Mouse (Mus musculus) embryonic facial prominence, embryonic 14.5 days (tissue): ENCODE results near the gene Adcy6. TPM values are rescaled to one million over a fixed set of nuclear protein-coding genes. Genes with fewer than 3 reads are reported as not detected.
"Not testable (repeated sequence)": the region's sequence is repeated elsewhere in the genome, so short reads cannot be mapped to it uniquely, and the experiment has no call there.

Source experiments
- ATAC-seq: fragments of 200-750 bp; cut with Nextera tagmentation; 2 replicates; pipeline ENCODE4 v1.8.0; 2017; ENCODE audit warnings: low read depth, moderate number of reproducible peaks, moderate TSS enrichment
- DNase-seq: peaks from one replicate; pipeline ENCODE4 v3.0.0-alpha.2; 2015; ENCODE audit warnings: low spot score
- H3K27ac ChIP-seq: fragments of 300-500 bp; sonication (generic); replicated peaks from 2 replicates; pipeline ENCODE4 v1.5.1; 2014; ENCODE audit warnings: low read depth, mild to moderate bottlenecking, low read length, moderate library complexity
- H3K27me3 ChIP-seq: fragments of 300-500 bp; sonication (generic); replicated peaks from 2 replicates; pipeline ENCODE4 v1.6.1; 2014; ENCODE audit warnings: low read length; ENCODE audit not compliant: control insufficient read depth, insufficient read depth
- H3K36me3 ChIP-seq: fragments of 300-500 bp; sonication (generic); 2 replicates; pipeline ENCODE4 v1.6.1; 2014; ENCODE audit warnings: low read length, mixed read lengths; ENCODE audit not compliant: control insufficient read depth, insufficient read depth
- H3K4me1 ChIP-seq: fragments of 300-500 bp; sonication (generic); 2 replicates; pipeline ENCODE4 v1.6.1; 2014; ENCODE audit warnings: antibody characterized with exemption, low read length; ENCODE audit not compliant: control insufficient read depth, insufficient read depth
- H3K4me2 ChIP-seq: fragments of 300-500 bp; sonication (generic); 2 replicates; pipeline ENCODE4 v1.6.1; 2014; ENCODE audit warnings: low read depth, mild to moderate bottlenecking, low read length, moderate library complexity, mixed read lengths
- H3K4me3 ChIP-seq: fragments of 300-500 bp; sonication (generic); 2 replicates; pipeline ENCODE4 v1.5.1; 2014; ENCODE audit warnings: low read depth, mild to moderate bottlenecking, low read length
- H3K9ac ChIP-seq: fragments of 300-500 bp; sonication (generic); 2 replicates; pipeline ENCODE4 v1.6.1; 2014; ENCODE audit warnings: low read depth, mild to moderate bottlenecking, low read length, moderate library complexity, mixed read lengths
- H3K9me3 ChIP-seq: fragments of 300-500 bp; sonication (generic); 2 replicates; pipeline ENCODE4 v1.6.1; 2016; ENCODE audit warnings: low read length; ENCODE audit not compliant: control insufficient read depth
- WGBS: fragments of 180-500 bp; shearing (Covaris S2); extraction: QIAGEN DNeasy Blood & Tissue Kit; methylation state at CpG from one replicate; pipeline ENCODE4 v1.1.7; 2014; 5-methylcytosine and 5-hydroxymethylcytosine counted together
- polyA plus RNA-seq: library from polyadenylated mRNA; unstranded; fragments of >200 nt; fragmentation: Nextera tagmentation; extraction: Ambion mirVana; gene quantifications from 2 replicates; pipeline ENCODE4 v1.2.1, GENCODE M21; 2014

Gene Adcy6
- polyA plus RNA-seq, 1 experiment from 2014 or later, result 14.9 TPM

- Histone ChIP-seq H3K4me1 (no peaks in the 10 kb centered on the region), H3K27me3 (no peaks in the 10 kb centered on the region)
- whole genome bisulfite sequencing, result 85% methylated on average over 11 of the region's 11 CpGs
Observed at GRCm38 (mm10) chr15:98587751-98588150, 22.1 kb downstream of the Adcy6 start.

GRCm38 (mm10) chr15:98586141-98586540 is 23.7 kb downstream of the Adcy6 start:
- not testable (repeated sequence) for ATAC-seq, H3K27me3 ChIP-seq, H3K4me2 ChIP-seq, H3K27ac ChIP-seq, H3K4me3 ChIP-seq, H3K9me3 ChIP-seq, H3K4me1 ChIP-seq, H3K9ac ChIP-seq, DNase-seq
- 76% methylated on average over 9 of the region's 9 CpGs for WGBS
- peaks cover 18% of the 10 kb centered on the region; the same call in 1 of the 2 replicates for H3K36me3 ChIP-seq

More at GRCm38 (mm10) chr15:98587751-98588150, 22.1 kb downstream of the Adcy6 start:
- ATAC-seq (no peak), DNase-seq (no peak)
- Histone ChIP-seq H3K9ac (no peak overlapping the region), H3K36me3 (peaks cover 33% of the 10 kb centered on the region), H3K9me3 (no peaks in the 10 kb centered on the region), H3K4me2 (no peak overlapping the region), H3K27ac (no peak overlapping the region), H3K4me3 (no peak overlapping the region)

GRCm38 (mm10) chr15:98585421-98585820 is 24.5 kb downstream of the Adcy6 start:
- Histone ChIP-seq H3K27me3 (no peaks in the 10 kb centered on the region), H3K27ac (0 out of 2 replicates have a peak overlapping the region, but pooled peaks have one; percentile 21), H3K4me2 (no peak overlapping the region), H3K9me3 (no peaks in the 10 kb centered on the region), H3K4me1 (no peaks in the 10 kb centered on the region), H3K4me3 (no peak overlapping the region), H3K9ac (no peak overlapping the region), H3K36me3 (peaks cover 11% of the 10 kb centered on the region; the same call in 1 of the 2 replicates)
- WGBS, result 30% methylated on average over 7 of the region's 7 CpGs
- no peak; the same call in 1 of the 2 replicates for ATAC-seq
- DNase-seq, result peak; percentile 8

GRCm38 (mm10) chr15:98582996-98583395 is 26.9 kb downstream of the Adcy6 start:
- WGBS, result 70% methylated on average over 8 of the region's 8 CpGs
- H3K27ac ChIP-seq, result no peak overlapping the region
- no peak overlapping the region for H3K4me2 ChIP-seq
- H3K9me3 ChIP-seq, result no peaks in the 10 kb centered on the region
- ATAC-seq (no peak), DNase-seq (no peak)
- H3K4me3 ChIP-seq, result no peak overlapping the region
- H3K4me1 ChIP-seq, result no peaks in the 10 kb centered on the region
- H3K9ac ChIP-seq, result no peak overlapping the region
- H3K27me3 ChIP-seq, result no peaks in the 10 kb centered on the region
- H3K36me3 ChIP-seq, result no peaks in the 10 kb centered on the region

- Histone ChIP-seq H3K27ac (no peak overlapping the region), H3K9ac (no peak overlapping the region), H3K4me3 (no peak overlapping the region), H3K27me3 (no peaks in the 10 kb centered on the region), H3K9me3 (no peaks in the 10 kb centered on the region), H3K4me2 (no peak overlapping the region), H3K4me1 (no peaks in the 10 kb centered on the region), H3K36me3 (no peaks in the 10 kb centered on the region)
- 59% methylated on average over 8 of the region's 8 CpGs for WGBS
- no peak for DNase-seq
- no peak for ATAC-seq
Observed at GRCm38 (mm10) chr15:98582410-98582809, 27.5 kb downstream of the Adcy6 start.

GRCm38 (mm10) chr15:98579795-98580464 is 29.9 kb downstream of the Adcy6 start:
- 41% methylated on average over 5 of the region's 5 CpGs for WGBS

GRCm38 (mm10) chr15:98579310-98579709 is 30.6 kb downstream of the Adcy6 start:
- Histone ChIP-seq H3K4me1 (no peaks in the 10 kb centered on the region), H3K4me2 (no peak overlapping the region), H3K36me3 (no peaks in the 10 kb centered on the region), H3K9me3 (no peaks in the 10 kb centered on the region), H3K27ac (no peak overlapping the region), H3K4me3 (no peak overlapping the region), H3K27me3 (no peaks in the 10 kb centered on the region), H3K9ac (no peak overlapping the region)
- DNase-seq (no peak), ATAC-seq (no peak)
- WGBS, result 89% methylated on average over 2 of the region's 2 CpGs

More at GRCm38 (mm10) chr15:98579795-98580464, 29.9 kb downstream of the Adcy6 start:
- DNase-seq (peak; percentile 91), ATAC-seq (peak; percentile 90)
- Histone ChIP-seq H3K9me3 (no peaks in the 10 kb centered on the region), H3K4me3 (no peak overlapping the region), H3K27ac (no peak overlapping the region), H3K4me2 (no peak overlapping the region), H3K9ac (no peak overlapping the region), H3K36me3 (no peaks in the 10 kb centered on the region), H3K27me3 (no peaks in the 10 kb centered on the region), H3K4me1 (no peaks in the 10 kb centered on the region)

GRCm38 (mm10) chr15:98573293-98573692 is 36.6 kb downstream of the Adcy6 start:
- ATAC-seq (no peak), DNase-seq (no peak)
- Histone ChIP-seq H3K4me1 (peaks cover 5% of the 10 kb centered on the region), H3K27ac (no peak overlapping the region), H3K9ac (no peak overlapping the region), H3K4me3 (no peak overlapping the region), H3K36me3 (no peaks in the 10 kb centered on the region), H3K27me3 (no peaks in the 10 kb centered on the region), H3K9me3 (no peaks in the 10 kb centered on the region), H3K4me2 (no peak overlapping the region)
- WGBS, result 75% methylated on average over 4 of the region's 4 CpGs
